Mouse (Mus musculus): ENCODE measurements around the gene Paxx. TPM values are rescaled to one million over a fixed set of nuclear protein-coding genes. Genes with fewer than 3 reads are reported as not detected.
A peak's percentile ranks its signal among the peaks of the same experiment; 100 is the strongest.

The Paxx gene
- polyA plus RNA-seq, 1 experiment from 2014 or later, result 37.9 TPM

DNA sequence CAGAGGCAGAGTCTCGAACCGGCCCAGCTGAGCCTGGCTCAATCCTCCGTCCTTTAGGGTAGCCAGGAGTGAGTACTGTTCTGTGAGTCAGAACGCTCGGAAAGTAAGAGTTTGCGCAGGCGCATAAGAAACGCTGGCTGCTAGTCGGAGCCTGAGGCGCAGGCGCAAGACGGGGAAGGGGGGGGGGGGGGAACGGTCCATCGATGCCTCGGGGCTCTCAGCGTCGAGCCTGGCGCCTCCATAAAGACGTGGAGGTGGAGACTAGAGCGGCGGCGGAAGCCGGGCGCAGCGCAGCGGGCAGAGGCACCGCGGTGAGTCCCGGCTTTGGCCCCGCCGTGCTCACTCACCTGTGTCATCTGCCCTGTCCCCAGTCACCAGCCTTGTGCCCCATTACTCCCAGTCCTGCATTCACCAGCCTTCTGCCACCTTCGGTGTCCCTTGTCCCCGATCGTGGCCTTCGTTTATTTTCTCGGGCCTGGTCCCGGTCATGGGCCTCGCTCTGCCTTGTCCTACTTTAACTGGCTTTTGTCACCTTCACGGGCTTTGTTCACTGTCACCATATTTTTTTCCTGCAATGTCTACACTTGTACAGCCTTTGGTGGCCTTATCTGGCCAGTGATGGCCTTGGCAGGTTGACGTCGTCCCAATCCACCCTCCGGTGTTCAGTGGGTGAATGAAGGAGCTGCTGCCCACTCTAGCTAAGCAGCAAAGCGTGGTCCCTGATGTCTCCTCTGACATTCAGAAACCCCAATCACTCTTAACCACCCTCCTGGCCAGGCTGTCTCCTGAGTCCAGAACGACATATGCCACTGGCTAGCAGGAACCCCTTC is 39.9 kb upstream of the Paxx start, which contains the start of gene Fbxw5:
TSS of gene Fbxw5 (plus strand) at position 175 of the 830 bp plus-strand sequence.
- H3K27ac ChIP-seq (ENCODE audit: low read length), result peak within 1 kb of the TSS; percentile 45
- no peaks in the 10 kb centered on the region for H3K9me3 ChIP-seq (ENCODE audit: control insufficient read depth, low read length)
- peak within 1 kb of the TSS; percentile 92 for H3K9ac ChIP-seq (ENCODE audit: low read length)
- H3K4me1 ChIP-seq (replicated peaks; ENCODE audit: control insufficient read depth, insufficient read depth, low read length), result peaks cover 14% of the 10 kb centered on the region
- H3K4me3 ChIP-seq (ENCODE audit: low read length), result peak within 1 kb of the TSS; percentile 87
- no peaks in the 10 kb centered on the region for H3K27me3 ChIP-seq (ENCODE audit: control insufficient read depth, insufficient read depth, low read depth, low read length)
- peaks cover 16% of the 10 kb centered on the region for H3K36me3 ChIP-seq (ENCODE audit: control insufficient read depth, insufficient read depth, low read length)
- WGBS, result under 1% methylated on average over 38 of the region's 44 CpGs
- H3K4me2 ChIP-seq (ENCODE audit: low read depth, low read length), result peak within 1 kb of the TSS; percentile 97
- ATAC-seq (ENCODE audit: low read depth), result peak; percentile 93

- Histone ChIP-seq H3K9me3 (ENCODE audit: control insufficient read depth, low read length) (no peaks in the 10 kb centered on the region), H3K27ac (ENCODE audit: low read length) (peak overlapping the region; percentile 45), H3K9ac (ENCODE audit: low read length) (peak overlapping the region; percentile 73), H3K36me3 (ENCODE audit: control insufficient read depth, insufficient read depth, low read length) (peaks cover 15% of the 10 kb centered on the region), H3K4me1 (replicated peaks; ENCODE audit: control insufficient read depth, insufficient read depth, low read length) (peaks cover 14% of the 10 kb centered on the region), H3K27me3 (ENCODE audit: control insufficient read depth, insufficient read depth, low read depth, low read length) (no peaks in the 10 kb centered on the region), H3K4me2 (ENCODE audit: low read depth, low read length) (peak overlapping the region; percentile 68), H3K4me3 (ENCODE audit: low read length) (peak overlapping the region; percentile 87)
- WGBS, result 63% methylated on average over 6 of the region's 6 CpGs
- ATAC-seq (ENCODE audit: low read depth), result peak; percentile 16
Measured at GRCm38 (mm10) chr2:25500071-25500575, 39.2 kb upstream of the Paxx start.

DNA sequence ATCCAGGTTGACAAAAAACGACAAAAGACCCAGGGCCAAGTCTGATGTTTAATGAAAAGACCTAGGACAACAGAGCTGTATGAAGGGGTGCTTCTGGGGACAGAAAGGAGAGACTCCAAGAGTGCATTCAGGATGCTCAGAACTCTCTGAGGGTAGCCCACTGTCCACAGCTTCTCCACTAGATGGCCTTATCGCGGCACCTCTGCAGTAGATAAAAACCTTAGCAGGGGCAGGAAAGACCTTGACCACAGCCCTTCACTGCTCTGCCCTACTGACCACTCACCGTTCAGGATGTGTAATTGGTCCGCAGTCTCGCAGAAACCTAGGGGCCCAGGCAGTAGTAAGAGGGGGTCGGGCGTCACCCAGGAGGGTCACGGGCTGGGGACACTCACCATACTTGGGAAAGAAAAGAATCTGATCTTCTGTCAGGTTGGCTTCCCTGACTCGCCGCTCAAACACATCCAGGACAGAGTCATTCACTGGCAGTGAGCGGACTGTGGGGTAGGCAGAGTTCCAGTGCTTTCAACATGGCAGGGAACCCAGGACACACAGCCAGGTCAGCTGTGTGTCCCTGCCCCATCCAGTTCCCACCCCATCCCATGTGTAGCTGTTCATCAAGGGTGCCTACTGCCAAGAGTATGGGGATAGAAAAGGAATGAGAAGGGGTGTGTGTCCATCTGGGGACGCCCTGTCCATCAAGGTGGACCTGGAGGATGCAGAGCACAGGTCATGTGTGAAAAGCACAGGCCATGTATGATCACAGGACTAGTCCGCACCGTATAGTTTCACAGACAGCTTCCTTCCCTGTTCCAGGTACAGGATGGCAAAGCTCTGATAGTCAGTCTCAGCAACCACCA is 38.0 kb upstream of the Paxx start:
- WGBS, result 68% methylated on average over 15 of the region's 15 CpGs
- H3K27ac ChIP-seq (ENCODE audit: low read length), result peak overlapping the region; percentile 26; the same call in 1 of the 2 replicates
- H3K4me1 ChIP-seq (replicated peaks; ENCODE audit: control insufficient read depth, insufficient read depth, low read length), result peaks cover 14% of the 10 kb centered on the region
- no peaks in the 10 kb centered on the region for H3K27me3 ChIP-seq (ENCODE audit: control insufficient read depth, insufficient read depth, low read depth, low read length)
- no peak overlapping the region for H3K4me3 ChIP-seq (ENCODE audit: low read length)
- no peak for ATAC-seq (ENCODE audit: low read depth)
- H3K36me3 ChIP-seq (ENCODE audit: control insufficient read depth, insufficient read depth, low read length), result peaks cover 5% of the 10 kb centered on the region
- H3K4me2 ChIP-seq (ENCODE audit: low read depth, low read length), result no peak overlapping the region
- no peak overlapping the region for H3K9ac ChIP-seq (ENCODE audit: low read length)
- no peaks in the 10 kb centered on the region for H3K9me3 ChIP-seq (ENCODE audit: control insufficient read depth, low read length)

GRCm38 (mm10) chr2:25497846-25498575 is 37.1 kb upstream of the Paxx start:
- Histone ChIP-seq H3K9me3 (ENCODE audit: control insufficient read depth, low read length) (no peaks in the 10 kb centered on the region), H3K9ac (ENCODE audit: low read length) (no peak overlapping the region), H3K4me3 (ENCODE audit: low read length) (no peak overlapping the region), H3K36me3 (ENCODE audit: control insufficient read depth, insufficient read depth, low read length) (no peaks in the 10 kb centered on the region; the same call in 1 of the 2 replicates), H3K27me3 (ENCODE audit: control insufficient read depth, insufficient read depth, low read depth, low read length) (no peaks in the 10 kb centered on the region), H3K4me2 (ENCODE audit: low read depth, low read length) (no peak overlapping the region), H3K4me1 (replicated peaks; ENCODE audit: control insufficient read depth, insufficient read depth, low read length) (peaks cover 14% of the 10 kb centered on the region), H3K27ac (ENCODE audit: low read length) (peak overlapping the region; percentile 65)
- 31% methylated on average over 6 of the region's 6 CpGs for WGBS
- ATAC-seq (ENCODE audit: low read depth), result no peak

DNA sequence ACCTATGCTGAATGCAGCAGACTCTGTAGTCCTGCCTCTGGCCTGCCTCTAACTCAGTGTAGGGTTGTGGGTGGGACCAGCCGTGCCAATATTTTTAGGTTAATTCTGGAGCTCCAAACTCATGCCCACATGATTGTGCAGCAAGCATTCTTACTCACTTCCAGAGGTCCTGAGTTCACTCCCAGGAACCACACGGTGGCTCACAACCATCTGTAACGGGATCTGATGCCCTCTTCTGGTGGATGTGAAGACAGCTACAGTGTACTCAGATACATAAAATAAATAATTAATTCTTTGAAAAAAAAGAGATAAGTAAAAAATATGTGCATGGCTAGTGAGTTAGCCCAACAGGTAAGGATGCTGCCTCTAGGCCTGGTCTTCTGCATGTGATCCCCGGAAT is 35.6 kb upstream of the Paxx start:
- no peaks in the 10 kb centered on the region for H3K27me3 ChIP-seq (ENCODE audit: control insufficient read depth, insufficient read depth, low read depth, low read length)
- 42% methylated on average over 4 of the region's 4 CpGs for WGBS
- H3K4me2 ChIP-seq (ENCODE audit: low read depth, low read length), result no peak overlapping the region
- no peak overlapping the region for H3K27ac ChIP-seq (ENCODE audit: low read length)
- H3K9ac ChIP-seq (ENCODE audit: low read length), result no peak overlapping the region
- no peaks in the 10 kb centered on the region for H3K36me3 ChIP-seq (ENCODE audit: control insufficient read depth, insufficient read depth, low read length)
- no peak overlapping the region for H3K4me3 ChIP-seq (ENCODE audit: low read length)
- no peaks in the 10 kb centered on the region for H3K9me3 ChIP-seq (ENCODE audit: control insufficient read depth, low read length)
- peaks cover 8% of the 10 kb centered on the region for H3K4me1 ChIP-seq (replicated peaks; ENCODE audit: control insufficient read depth, insufficient read depth, low read length)
- ATAC-seq (ENCODE audit: low read depth), result no peak

GRCm38 (mm10) chr2:25493476-25493961 is 32.6 kb upstream of the Paxx start, which contains the start of gene Lcn12:
Gene Lcn12, minus strand, starts transcription at chr2:25493911.
- no peak within 1 kb of the TSS for H3K27ac ChIP-seq (ENCODE audit: low read length)
- no peaks in the 10 kb centered on the region for H3K36me3 ChIP-seq (ENCODE audit: control insufficient read depth, insufficient read depth, low read length)
- ATAC-seq (ENCODE audit: low read depth), result no peak
- H3K4me2 ChIP-seq (ENCODE audit: low read depth, low read length), result no peak within 1 kb of the TSS
- H3K27me3 ChIP-seq (ENCODE audit: control insufficient read depth, insufficient read depth, low read depth, low read length), result no peaks in the 10 kb centered on the region
- 83% methylated on average over 5 of the region's 5 CpGs for WGBS
- no peaks in the 10 kb centered on the region for H3K9me3 ChIP-seq (ENCODE audit: control insufficient read depth, low read length)
- no peak within 1 kb of the TSS for H3K4me3 ChIP-seq (ENCODE audit: low read length)
- no peak within 1 kb of the TSS for H3K9ac ChIP-seq (ENCODE audit: low read length)
- peaks cover under 1% of the 10 kb centered on the region; the same call in 1 of the 2 replicates for H3K4me1 ChIP-seq (replicated peaks; ENCODE audit: control insufficient read depth, insufficient read depth, low read length)

- Histone ChIP-seq H3K27me3 (ENCODE audit: control insufficient read depth, insufficient read depth, low read depth, low read length) (no peaks in the 10 kb centered on the region), H3K4me2 (ENCODE audit: low read depth, low read length) (no peak overlapping the region), H3K36me3 (ENCODE audit: control insufficient read depth, insufficient read depth, low read length) (no peaks in the 10 kb centered on the region), H3K9me3 (ENCODE audit: control insufficient read depth, low read length) (no peaks in the 10 kb centered on the region), H3K4me1 (replicated peaks; ENCODE audit: control insufficient read depth, insufficient read depth, low read length) (no peaks in the 10 kb centered on the region; the same call in 1 of the 2 replicates), H3K27ac (ENCODE audit: low read length) (no peak overlapping the region), H3K4me3 (ENCODE audit: low read length) (no peak overlapping the region), H3K9ac (ENCODE audit: low read length) (no peak overlapping the region)
- 75% methylated on average over 5 of the region's 5 CpGs for WGBS
- no peak for ATAC-seq (ENCODE audit: low read depth)
Measured at GRCm38 (mm10) chr2:25492988-25493387, 32.1 kb upstream of the Paxx start.

DNA sequence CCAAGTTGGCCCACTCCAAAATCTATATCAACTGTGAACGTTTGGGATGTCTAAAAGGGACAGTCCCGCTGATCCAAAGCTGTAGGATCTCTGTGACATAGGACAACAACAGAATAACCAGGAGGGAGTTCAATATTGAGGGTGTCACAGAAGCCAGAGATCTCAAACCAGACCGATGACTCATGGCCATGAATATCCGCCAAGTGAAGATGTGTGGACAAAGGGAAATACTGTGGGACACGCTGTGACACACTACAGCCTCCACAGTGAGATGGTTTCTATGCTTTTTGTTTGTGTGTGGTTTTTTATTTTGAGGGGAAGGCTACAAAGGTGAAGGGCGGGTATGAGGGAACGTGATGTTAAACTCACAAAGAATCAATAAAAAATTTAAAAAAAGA is 27.8 kb upstream of the Paxx start:
- Histone ChIP-seq H3K36me3 (ENCODE audit: control insufficient read depth, insufficient read depth, low read length) (no peaks in the 10 kb centered on the region), H3K9me3 (ENCODE audit: control insufficient read depth, low read length) (no peaks in the 10 kb centered on the region), H3K27me3 (ENCODE audit: control insufficient read depth, insufficient read depth, low read depth, low read length) (no peaks in the 10 kb centered on the region), H3K4me2 (ENCODE audit: low read depth, low read length) (no peak overlapping the region), H3K9ac (ENCODE audit: low read length) (no peak overlapping the region), H3K4me3 (ENCODE audit: low read length) (no peak overlapping the region), H3K4me1 (replicated peaks; ENCODE audit: control insufficient read depth, insufficient read depth, low read length) (no peaks in the 10 kb centered on the region), H3K27ac (ENCODE audit: low read length) (no peak overlapping the region)
- WGBS, result 69% methylated on average over 7 of the region's 7 CpGs
- no peak for ATAC-seq (ENCODE audit: low read depth)
